Mouse (Mus musculus): ENCODE measurements around the gene Arfip1. TPM values are rescaled to one million over a fixed set of nuclear protein-coding genes. Genes with fewer than 3 reads are reported as not detected.

The Arfip1 gene
- polyA plus RNA-seq, 1 experiment from 2014 or later, result 36.5 TPM

DNA sequence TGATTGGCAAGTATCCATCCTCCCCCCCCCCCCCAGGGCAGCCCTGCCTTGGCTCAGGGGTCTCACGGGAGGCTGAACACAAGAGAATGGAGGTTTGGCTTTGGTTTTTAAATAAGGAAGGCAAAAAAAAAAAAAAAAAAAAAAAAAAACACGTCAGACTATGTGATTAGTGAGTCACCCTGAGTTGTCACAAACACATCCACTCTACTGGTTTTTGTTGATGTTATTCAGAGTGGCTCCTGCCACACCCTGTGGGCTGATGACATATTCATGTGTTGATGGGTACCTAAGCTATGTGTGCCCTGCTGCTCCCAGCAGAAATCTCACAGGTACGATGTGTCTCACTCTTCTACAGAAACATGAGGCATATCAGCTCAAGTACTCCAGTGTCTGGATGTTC lies 131.8 kb downstream of the Arfip1 start:
- no peak overlapping the region for H3K27ac ChIP-seq (ENCODE audit: low read depth, low read length)
- no peak overlapping the region for H3K4me3 ChIP-seq (ENCODE audit: low read depth, low read length)
- WGBS, result 52% methylated on average over 3 of the region's 3 CpGs
- no peaks in the 10 kb centered on the region for H3K27me3 ChIP-seq (ENCODE audit: control insufficient read depth, insufficient read depth, low read length)
- H3K9ac ChIP-seq (ENCODE audit: low read depth, low read length), result no peak overlapping the region
- no peak for ATAC-seq (ENCODE audit: low FRiP score)
- H3K9me3 ChIP-seq (ENCODE audit: control insufficient read depth, low read length), result no peaks in the 10 kb centered on the region
- no peak for DNase-seq (ENCODE audit: low spot score)
- no peak overlapping the region for H3K4me2 ChIP-seq (replicated peaks; ENCODE audit: low read depth, low read length)
- no peaks in the 10 kb centered on the region for H3K36me3 ChIP-seq (ENCODE audit: control insufficient read depth, insufficient read depth, low read length)
- no peaks in the 10 kb centered on the region for H3K4me1 ChIP-seq (replicated peaks; ENCODE audit: control insufficient read depth, insufficient read depth, low read length)

DNA sequence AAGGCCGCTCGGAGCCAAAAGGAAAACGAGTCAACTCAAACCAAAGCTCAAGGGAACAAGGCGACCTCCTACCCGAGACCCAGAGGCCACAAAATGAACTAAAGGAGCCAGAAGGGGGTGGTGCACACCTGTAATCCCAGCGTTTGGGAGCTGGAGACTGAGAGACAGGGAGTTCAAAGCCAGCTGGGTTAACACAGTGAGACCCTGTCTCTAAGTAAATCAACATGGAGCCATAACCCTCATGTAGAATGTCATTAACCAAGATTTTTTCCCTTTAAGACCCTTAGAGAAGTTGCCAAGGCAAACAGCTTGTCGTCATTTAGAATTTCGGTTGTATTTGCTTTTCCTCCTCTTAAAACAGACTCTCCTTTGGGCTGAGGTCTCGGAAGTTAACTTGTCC lies 133.4 kb downstream of the Arfip1 start:
- Histone ChIP-seq H3K36me3 (ENCODE audit: control insufficient read depth, insufficient read depth, low read length) (no peaks in the 10 kb centered on the region), H3K4me3 (ENCODE audit: low read depth, low read length) (no peak overlapping the region), H3K27me3 (ENCODE audit: control insufficient read depth, insufficient read depth, low read length) (no peaks in the 10 kb centered on the region), H3K9ac (ENCODE audit: low read depth, low read length) (no peak overlapping the region), H3K4me2 (replicated peaks; ENCODE audit: low read depth, low read length) (no peak overlapping the region), H3K9me3 (ENCODE audit: control insufficient read depth, low read length) (no peaks in the 10 kb centered on the region), H3K4me1 (replicated peaks; ENCODE audit: control insufficient read depth, insufficient read depth, low read length) (no peaks in the 10 kb centered on the region), H3K27ac (ENCODE audit: low read depth, low read length) (no peak overlapping the region)
- no peak for ATAC-seq (ENCODE audit: low FRiP score)
- DNase-seq (ENCODE audit: low spot score), result no peak
- WGBS, result 85% methylated on average over 9 of the region's 9 CpGs

DNA sequence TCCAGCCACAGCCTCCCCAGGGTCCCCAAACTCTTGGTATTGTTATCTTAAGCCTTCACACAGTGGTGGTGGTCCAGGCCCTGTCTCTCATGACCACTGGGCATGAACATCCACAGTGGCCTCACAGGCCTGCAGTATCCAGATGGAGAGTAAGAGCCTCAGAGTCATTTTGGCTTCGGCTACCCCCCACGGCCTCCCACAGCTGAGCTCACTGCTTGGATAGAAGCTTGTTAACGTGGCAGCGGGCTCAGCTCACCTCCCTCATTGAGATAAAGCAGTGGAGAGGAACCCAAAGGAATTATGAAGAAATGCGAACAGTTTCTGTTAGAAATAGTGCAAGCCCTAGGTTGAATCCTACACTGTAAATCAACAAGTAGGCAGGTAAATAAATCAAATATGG lies 134.6 kb downstream of the Arfip1 start:
- WGBS, result 67% methylated on average over 5 of the region's 5 CpGs
- ATAC-seq (ENCODE audit: low FRiP score), result no peak
- Histone ChIP-seq H3K9ac (ENCODE audit: low read depth, low read length) (no peak overlapping the region), H3K27me3 (ENCODE audit: control insufficient read depth, insufficient read depth, low read length) (no peaks in the 10 kb centered on the region), H3K9me3 (ENCODE audit: control insufficient read depth, low read length) (no peaks in the 10 kb centered on the region), H3K27ac (ENCODE audit: low read depth, low read length) (no peak overlapping the region), H3K4me2 (replicated peaks; ENCODE audit: low read depth, low read length) (no peak overlapping the region), H3K36me3 (ENCODE audit: control insufficient read depth, insufficient read depth, low read length) (no peaks in the 10 kb centered on the region), H3K4me3 (ENCODE audit: low read depth, low read length) (no peak overlapping the region), H3K4me1 (replicated peaks; ENCODE audit: control insufficient read depth, insufficient read depth, low read length) (no peaks in the 10 kb centered on the region)
- no peak for DNase-seq (ENCODE audit: low spot score)

Other genes with a start within 250 kb of the Arfip1 start
- gene Fhdc1, start 102.2 kb downstream of the Arfip1 start, polyA plus RNA-seq (2014; fragmentation: Nextera tagmentation; extraction: Ambion mirVana), result 3.3 and 3.7 TPM in 2 replicates
- 0.04 and 0.05 TPM in 2 replicates for gene Tigd4, start 10.9 kb upstream of the Arfip1 start, polyA plus RNA-seq (2014; fragmentation: Nextera tagmentation; extraction: Ambion mirVana)
- gene Tmem154, start 83.6 kb upstream of the Arfip1 start, polyA plus RNA-seq (2014; fragmentation: Nextera tagmentation; extraction: Ambion mirVana), result 0.32 and 0.61 TPM in 2 replicates
- gene Fbxw7, start 232.6 kb upstream of the Arfip1 start, polyA plus RNA-seq (2014; fragmentation: Nextera tagmentation; extraction: Ambion mirVana), result 18.7 and 21.1 TPM in 2 replicates